Mouse (Mus musculus): ENCODE data around the gene Gpr88.
"Not testable (repeated sequence)": the region's sequence is repeated elsewhere in the genome, so short reads cannot be mapped to it uniquely, and the experiment has no call there.

DNA sequence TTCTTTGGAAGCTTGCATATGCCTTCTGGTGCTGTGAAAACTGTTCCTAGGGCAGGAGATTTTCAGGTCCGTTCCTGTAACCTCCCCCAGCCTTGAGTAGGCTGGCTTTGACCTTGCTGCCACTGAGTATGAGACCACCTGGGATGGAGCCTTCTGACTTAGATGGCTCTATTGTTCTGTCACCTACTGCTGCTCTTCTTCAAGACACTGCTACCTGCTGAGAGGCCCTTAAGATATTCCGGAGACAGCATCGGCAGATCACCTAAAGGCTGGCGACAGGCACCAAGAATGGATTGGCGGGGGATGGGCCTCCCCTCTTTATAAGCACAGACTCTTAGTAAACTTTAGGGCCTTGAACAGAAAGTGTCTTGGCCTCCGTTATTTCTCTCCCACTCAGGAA lies 35.9 kb downstream of the Gpr88 start:
- TF ChIP-seq CTCF (IDR thresholded peaks at IDR 0.05; ENCODE audit: extremely low read depth, insufficient read depth, insufficient read length, insufficient replicate concordance); POLR2A (IDR thresholded peaks at IDR 0.05; ENCODE audit: low read depth, low read length): not testable (repeated sequence)

Data from spleen, adult 2 months (tissue).